Mouse (Mus musculus): ENCODE data around the gene Slc34a3.

The Slc34a3 gene

GRCm38 (mm10) chr2:25252331-25252730 is 18.2 kb upstream of the Slc34a3 start:
- DNase-seq (ENCODE audit: low spot score in 2 of 2): no peak

- DNase-seq (ENCODE audit: low spot score in 2 of 2): no peak
These were observed 12.3 kb upstream of the Slc34a3 start, which contains the start of gene AL732309.1 for GRCm38 (mm10) chr2:25246183-25247072. TSS of gene AL732309.1 (minus strand) at chr2:25246863.

- DNase-seq (ENCODE audit: low spot score in 2 of 2): no peak
These were observed 10.0 kb upstream of the Slc34a3 start for GRCm38 (mm10) chr2:25244144-25244543.

GRCm38 (mm10) chr2:25243342-25243741 is 9.2 kb upstream of the Slc34a3 start:
- DNase-seq (ENCODE audit: low spot score in 2 of 2): no peak

GRCm38 (mm10) chr2:25242101-25242506 is 7.9 kb upstream of the Slc34a3 start, which contains the start of the genes Rnf208 and Cysrt1:
TSS of gene Rnf208 (plus strand) at chr2:25242255.
TSS of gene Cysrt1 (minus strand) at chr2:25242452.
- DNase-seq (ENCODE audit: low spot score in 2 of 2): no peak

GRCm38 (mm10) chr2:25241438-25241775 is 7.2 kb upstream of the Slc34a3 start:
- DNase-seq (ENCODE audit: low spot score in 2 of 2): no peak

GRCm38 (mm10) chr2:25240723-25241437 is 6.7 kb upstream of the Slc34a3 start:
- DNase-seq (ENCODE audit: low spot score in 2 of 2): peak in 1 of 2 experiments; percentile 77

- no peak for DNase-seq (ENCODE audit: low spot score in 2 of 2)
These were observed 6.1 kb upstream of the Slc34a3 start for GRCm38 (mm10) chr2:25240310-25240709.

- no peak for DNase-seq (ENCODE audit: low spot score in 2 of 2)
These were observed 5.6 kb upstream of the Slc34a3 start for GRCm38 (mm10) chr2:25239766-25240165.

GRCm38 (mm10) chr2:25238106-25238505 is 3.9 kb upstream of the Slc34a3 start:
- DNase-seq (ENCODE audit: low spot score in 2 of 2): no peak

- no peak for DNase-seq (ENCODE audit: low spot score in 2 of 2)
These were observed 3.4 kb upstream of the Slc34a3 start for GRCm38 (mm10) chr2:25237522-25237921.

- no peak for DNase-seq (ENCODE audit: low spot score in 2 of 2)
These were observed 2.5 kb upstream of the Slc34a3 start, which contains the start of gene Rnf224 for GRCm38 (mm10) chr2:25236614-25237013. TSS of gene Rnf224 (minus strand) at chr2:25236787.

GRCm38 (mm10) chr2:25234551-25235220 is 522 bp upstream of the Slc34a3 start:
- DNase-seq (ENCODE audit: low spot score in 2 of 2): no peak

GRCm38 (mm10) chr2:25233421-25233820 is 743 bp downstream of the Slc34a3 start:
- DNase-seq (ENCODE audit: low spot score in 2 of 2): no peak

- no peak for DNase-seq (ENCODE audit: low spot score in 2 of 2)
These were observed 3.1 kb downstream of the Slc34a3 start for GRCm38 (mm10) chr2:25231038-25231437.

- DNase-seq (ENCODE audit: low spot score in 2 of 2): no peak
These were observed 3.6 kb downstream of the Slc34a3 start for GRCm38 (mm10) chr2:25230581-25230980.

GRCm38 (mm10) chr2:25229582-25229981 is 4.6 kb downstream of the Slc34a3 start:
- no peak for DNase-seq (ENCODE audit: low spot score in 2 of 2)

GRCm38 (mm10) chr2:25228995-25229530 is 5.1 kb downstream of the Slc34a3 start:
- DNase-seq (ENCODE audit: low spot score in 2 of 2): no peak

GRCm38 (mm10) chr2:25228431-25228889 is 5.7 kb downstream of the Slc34a3 start:
- DNase-seq (ENCODE audit: low spot score in 2 of 2): peak in 1 of 2 experiments; percentile 91

- DNase-seq (ENCODE audit: low spot score in 2 of 2): no peak
These were observed 6.8 kb downstream of the Slc34a3 start for GRCm38 (mm10) chr2:25227406-25227805.

GRCm38 (mm10) chr2:25226864-25227263 is 7.3 kb downstream of the Slc34a3 start:
- peak in 1 of 2 experiments; percentile 68 for DNase-seq (ENCODE audit: low spot score in 2 of 2)

Measured in left cerebral cortex, adult 9 months (tissue).